Mouse (Mus musculus) MEL (cell line): ENCODE measurements around the gene Ranbp17. TPM values are rescaled to one million over a fixed set of nuclear protein-coding genes. Genes with fewer than 3 reads are reported as not detected.

Experiments
- DNase-seq: peaks from one replicate; pipeline ENCODE4 v3.0.0; 2011; ENCODE audit warnings: low read depth, low spot score
- H3K27ac ChIP-seq: 2 replicates; pipeline ENCODE4 v1.5.1; 2012; ENCODE audit warnings: low read depth, mild to moderate bottlenecking, control low read depth, low read length, moderate library complexity; ENCODE audit not compliant: control insufficient read depth
- H3K27me3 ChIP-seq, 2 experiments: fragments of 150-350 bp in 1 of 2; sonication (generic) in 1 of 2; 2 replicates each; pipeline ENCODE4 v1.6.1; 2012; ENCODE audit warnings: low read length in 2 of 2, mild to moderate bottlenecking in 2 of 2, improper control_type of control experiment in 1 of 2, moderate library complexity in 1 of 2; ENCODE audit not compliant: insufficient read depth in 2 of 2, control insufficient read depth in 1 of 2
- H3K36me3 ChIP-seq, 2 experiments: 2 replicates each; pipeline ENCODE4 v1.6.1; 2012 to 2014; ENCODE audit warnings: low read length in 2 of 2, improper control_type of control experiment in 1 of 2, inconsistent platforms in 1 of 2, mild to moderate bottlenecking in 1 of 2; ENCODE audit not compliant: insufficient read depth in 2 of 2, control insufficient read depth in 1 of 2
- H3K4me1 ChIP-seq, 2 experiments: fragments of 150-350 bp in 1 of 2; sonication (generic) in 1 of 2; 2 replicates each; pipeline ENCODE4 v1.6.1; 2012; ENCODE audit warnings: low read length in 2 of 2, improper control_type of control experiment in 1 of 2, mild to moderate bottlenecking in 1 of 2; ENCODE audit not compliant: insufficient read depth in 2 of 2, control insufficient read depth in 1 of 2
- H3K4me3 ChIP-seq, 2 experiments: fragments of 150-350 bp in 1 of 2; sonication (generic) in 1 of 2; 2 replicates each; pipeline ENCODE4 v1.5.1; 2012; ENCODE audit warnings: low read depth in 2 of 2, low read length in 2 of 2, mild to moderate bottlenecking in 2 of 2, moderate library complexity in 2 of 2, control low read depth in 1 of 2, improper control_type of control experiment in 1 of 2; ENCODE audit not compliant: control insufficient read depth in 1 of 2, insufficient read depth in 1 of 2
- H3K79me2 ChIP-seq: 2 replicates; pipeline ENCODE4 v1.6.1; 2012; ENCODE audit warnings: mild to moderate bottlenecking, low read length, moderate library complexity; ENCODE audit not compliant: control insufficient read depth, poor library complexity, insufficient read depth
- H3K9ac ChIP-seq: 2 replicates; pipeline ENCODE4 v1.6.1; 2012; ENCODE audit warnings: low read depth, mild to moderate bottlenecking, control low read depth, low read length, moderate library complexity; ENCODE audit not compliant: control insufficient read depth, poor library complexity, severe bottlenecking
- H3K9me3 ChIP-seq: fragments of 150-350 bp; sonication (generic); replicated peaks from 2 replicates; pipeline ENCODE4 v1.6.1; 2012; ENCODE audit warnings: mild to moderate bottlenecking, low read length, improper control_type of control experiment, moderate library complexity; ENCODE audit not compliant: insufficient read depth
- BHLHE40 ChIP-seq: IDR thresholded peaks from 2 replicates; pipeline ENCODE4 v1.6.1; 2012; ENCODE audit warnings: low read depth, mild to moderate bottlenecking, inconsistent platforms, low read length, improper control_type of control experiment, borderline replicate concordance
- CHD1 ChIP-seq: IDR thresholded peaks from 2 replicates; pipeline ENCODE4 v1.6.1; 2012; ENCODE audit warnings: low read depth, mild to moderate bottlenecking, inconsistent platforms, low read length, improper control_type of control experiment
- CTCF ChIP-seq, 3 experiments: IDR thresholded peaks in 2 of 3; conservative IDR thresholded peaks in 1 of 3; 2 replicates each; pipeline ENCODE4 v1.5.1; 2011 to 2012; ENCODE audit warnings: low read length in 3 of 3, low read depth in 2 of 3, mild to moderate bottlenecking in 2 of 3, improper control_type of control experiment in 1 of 3, inconsistent platforms in 1 of 3, mixed read lengths in 1 of 3, moderate library complexity in 1 of 3; ENCODE audit not compliant: control insufficient read depth in 1 of 3, insufficient read depth in 1 of 3, poor library complexity in 1 of 3, severe bottlenecking in 1 of 3
- EP300 ChIP-seq, 2 experiments: IDR thresholded peaks; 2 replicates each; pipeline ENCODE4 v1.6.1; 2011; ENCODE audit warnings: improper control_type of control experiment in 2 of 2, low read length in 2 of 2, low read depth in 1 of 2, mild to moderate bottlenecking in 1 of 2
- ETS1 ChIP-seq: IDR thresholded peaks from 2 replicates; pipeline ENCODE4 v1.6.1; 2012; ENCODE audit warnings: low read depth, mild to moderate bottlenecking, inconsistent platforms, low read length, improper control_type of control experiment, moderate library complexity
- GABPA ChIP-seq: IDR thresholded peaks from 2 replicates; pipeline ENCODE4 v1.6.1; 2012; ENCODE audit warnings: low read depth, mild to moderate bottlenecking, inconsistent platforms, low read length, improper control_type of control experiment, moderate library complexity
- KAT2A ChIP-seq: conservative IDR thresholded peaks from 2 replicates; pipeline ENCODE4 v1.6.1; 2012; ENCODE audit warnings: low read depth, low read length, improper control_type of control experiment, inconsistent platforms
- MEF2A ChIP-seq: IDR thresholded peaks from 2 replicates; pipeline ENCODE4 v1.6.1; 2014; ENCODE audit warnings: low read depth, mild to moderate bottlenecking, inconsistent platforms, low read length, improper control_type of control experiment; ENCODE audit not compliant: poor library complexity, insufficient replicate concordance, severe bottlenecking; ENCODE audit errors: extremely low read depth
- MYB ChIP-seq: IDR thresholded peaks from 2 replicates; pipeline ENCODE4 v1.6.1; 2011; ENCODE audit warnings: mild to moderate bottlenecking, low read depth, low read length, improper control_type of control experiment
- NELFE ChIP-seq: IDR thresholded peaks from 2 replicates; pipeline ENCODE4 v1.6.1; 2011; ENCODE audit warnings: low read depth, low read length, improper control_type of control experiment
- RCOR1 ChIP-seq: IDR thresholded peaks from 2 replicates; pipeline ENCODE4 v1.6.1; 2012; ENCODE audit warnings: low read depth, mild to moderate bottlenecking, inconsistent platforms, low read length, improper control_type of control experiment
- TAL1 ChIP-seq: IDR thresholded peaks from 2 replicates; pipeline ENCODE4 v1.6.1; 2012; ENCODE audit warnings: mild to moderate bottlenecking, inconsistent platforms, low read length, moderate library complexity, mixed read lengths
- ZC3H11A ChIP-seq: IDR thresholded peaks from 2 replicates; pipeline ENCODE4 v1.6.1; 2012; ENCODE audit warnings: low read depth, mild to moderate bottlenecking, inconsistent platforms, low read length, improper control_type of control experiment
- ZKSCAN1 ChIP-seq: IDR thresholded peaks from 2 replicates; pipeline ENCODE4 v1.6.1; 2012; ENCODE audit warnings: low read depth, mild to moderate bottlenecking, inconsistent platforms, low read length, improper control_type of control experiment, moderate library complexity
- polyA plus RNA-seq, 2 experiments: library from polyadenylated mRNA; stranded (reverse) in 1 of 2; unstranded in 1 of 2; fragments of >175 nt in 1 of 2; fragments of >200 nt in 1 of 2; gene quantifications; 2 replicates each; pipeline versions ENCODE4 v1.2.1 to v1.2.4; 2012; ENCODE audit warnings: low replicate concordance in 2 of 2, low read depth in 1 of 2; ENCODE audit not compliant: insufficient read length in 2 of 2, insufficient read depth in 1 of 2, missing spikeins in 1 of 2
- total RNA-seq: library from RNA; depleted of rRNA; stranded (reverse); fragments of 300-350 nt; gene quantifications from 2 replicates; pipeline ENCODE4 v1.2.3, GENCODE M21; 2012

Ranbp17 gene
- total and polyA plus RNA-seq, 3 experiments: not detected

DNA sequence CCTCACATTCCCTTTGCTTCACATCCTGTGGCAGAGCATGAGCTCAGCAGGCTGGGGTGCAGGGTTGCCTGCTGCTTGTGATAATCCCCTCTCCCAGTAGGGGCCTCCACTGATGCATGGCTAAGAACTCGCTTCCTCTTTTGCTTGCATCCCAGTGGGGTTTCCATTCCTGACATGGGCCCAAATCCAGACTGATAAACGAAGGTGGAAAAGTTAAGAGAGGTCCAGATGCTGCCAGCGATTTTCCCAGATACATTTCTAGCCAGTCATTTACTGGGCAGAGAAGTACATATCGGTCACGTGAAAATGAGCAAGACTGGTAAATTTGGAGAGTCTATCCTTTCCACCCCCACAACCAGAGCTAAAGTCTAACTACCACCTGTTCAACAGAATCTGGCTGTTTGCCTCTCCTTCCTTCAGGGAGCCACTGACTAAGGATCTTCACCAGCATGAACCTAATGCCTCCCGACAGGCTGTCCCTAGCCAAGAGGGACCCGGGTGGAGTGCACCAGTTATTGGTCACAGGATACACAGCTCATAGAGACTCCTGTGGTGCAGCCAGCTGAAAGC is 176.9 kb downstream of the Ranbp17 start:
- H3K36me3 ChIP-seq: no peaks in the 10 kb centered on the region
- DNase-seq: peak; percentile 29
- H3K27ac ChIP-seq: no peak overlapping the region
- H3K79me2 ChIP-seq: no peaks in the 10 kb centered on the region
- H3K4me3 ChIP-seq: no peak overlapping the region
- no peaks in the 10 kb centered on the region for H3K9me3 ChIP-seq
- H3K27me3 ChIP-seq: peaks cover under 1 to 3% of the 10 kb centered on the region in 2 experiments; a peak in 3 of 4 replicates
- no peaks in the 10 kb centered on the region for H3K4me1 ChIP-seq
- H3K9ac ChIP-seq: no peak overlapping the region
- TF ChIP-seq CTCF (IDR thresholded peaks at IDR 0.05 in 2 of 3, conservative IDR thresholded peaks at IDR 0.05 in 1 of 3; ENCODE audit: control insufficient read depth in 1 of 3, insufficient read depth in 1 of 3, low read depth in 2 of 3, low read length in 3 of 3, poor library complexity in 1 of 3, severe bottlenecking in 1 of 3): peak in 2 of 3 experiments; percentile 24 to 32; a peak in 3 of 6 replicates
- TF ChIP-seq ETS1: no peak

DNA sequence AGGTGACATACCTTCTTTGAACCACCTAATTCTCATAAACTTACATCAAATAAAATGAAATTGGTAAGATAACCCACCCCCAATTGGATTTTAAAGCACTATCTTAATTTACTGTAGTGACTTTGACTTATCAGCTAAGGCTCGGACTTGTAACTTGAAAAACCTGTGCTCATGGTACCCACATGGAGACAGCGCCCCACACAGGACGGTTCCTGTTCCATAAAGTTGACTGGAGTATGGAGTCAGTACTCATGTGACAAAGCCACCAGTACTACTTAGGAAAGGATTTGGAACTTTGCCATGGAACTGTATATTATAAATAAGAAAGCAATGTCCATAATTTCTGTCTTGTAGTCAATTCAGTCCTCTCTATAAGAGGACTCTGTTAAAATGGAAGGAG is 177.9 kb downstream of the Ranbp17 start:
- Histone ChIP-seq H3K4me3 (no peak overlapping the region), H3K4me1 (no peaks in the 10 kb centered on the region), H3K36me3 (no peaks in the 10 kb centered on the region), H3K9ac (no peak overlapping the region), H3K27ac (no peak overlapping the region), H3K27me3 (peaks cover 0 to 3% of the 10 kb centered on the region in 2 experiments; a peak in 3 of 4 replicates), H3K9me3 (no peaks in the 10 kb centered on the region), H3K79me2 (no peaks in the 10 kb centered on the region)
- TF ChIP-seq MYB: no peak
- no peak for TF ChIP-seq TAL1
- TF ChIP-seq RCOR1: no peak
- TF ChIP-seq CHD1: no peak
- no peak for TF ChIP-seq BHLHE40
- no peak for TF ChIP-seq NELFE
- no peak for DNase-seq

DNA sequence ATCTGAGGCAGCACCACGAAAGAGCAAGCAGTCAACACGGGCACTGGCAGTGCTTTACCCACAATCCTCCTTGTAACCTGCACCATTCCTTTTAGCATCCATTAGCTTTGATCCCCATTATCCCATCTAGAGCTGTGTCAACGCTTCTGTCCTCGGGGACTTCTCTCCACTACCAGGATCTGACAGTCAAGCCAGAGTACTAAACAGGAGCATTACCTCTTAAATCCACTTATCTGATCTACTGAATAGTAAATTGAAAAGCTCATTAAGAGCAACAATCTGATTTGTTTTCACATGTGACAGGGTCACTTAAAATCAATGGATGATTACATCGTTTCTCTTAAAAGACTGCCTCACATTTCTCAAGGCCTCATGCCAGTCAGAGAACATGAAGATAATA is 181.4 kb downstream of the Ranbp17 start:
- no peak overlapping the region for H3K4me3 ChIP-seq
- TF ChIP-seq CHD1: no peak
- TF ChIP-seq MEF2A: no peak
- TF ChIP-seq ZC3H11A: no peak
- no peak for TF ChIP-seq ZKSCAN1
- no peak for TF ChIP-seq EP300 (IDR thresholded peaks at IDR 0.05; ENCODE audit: low read depth in 1 of 2, low read length in 2 of 2)
- no peak for TF ChIP-seq GABPA
- TF ChIP-seq KAT2A: no peak
- TF ChIP-seq, all 39 proteins: peak for 0
- no peaks in the 10 kb centered on the region for H3K9me3 ChIP-seq
- H3K27me3 ChIP-seq: peaks cover 0 to 2% of the 10 kb centered on the region in 2 experiments; a peak in 2 of 4 replicates
- H3K79me2 ChIP-seq: no peaks in the 10 kb centered on the region
- H3K9ac ChIP-seq: no peak overlapping the region
- H3K36me3 ChIP-seq: no peaks in the 10 kb centered on the region
- no peak for DNase-seq
- no peaks in the 10 kb centered on the region for H3K4me1 ChIP-seq
- no peak overlapping the region for H3K27ac ChIP-seq
